In genomic region chr16:45990901-45991676, GRCm38 (mm10) we compare ENCODE assay signal across 9 mouse cellular contexts. TPM values are rescaled to one million over a fixed set of nuclear protein-coding genes. Genes with fewer than 3 reads are reported as not detected.
DNase-seq lines count a peak whose midpoint lies in the region; ATAC-seq and TF ChIP-seq lines count a peak whose summit lies in the region.
"Had no signal": no experiment of that assay in that cellular context is flagged by ENCODE, and none has a peak within 500 bp of the region (broad histone marks: within the 10 kb centered on the region; RNA-seq: fewer than 3 reads in every experiment).

No protein-coding gene starts in this region.

- no peaks in the 10 kb centered on the region for H3K4me1 ChIP-seq in kidney, embryonic 14.5 days (ENCODE audit: control insufficient read depth, insufficient read depth, low read length)
- H3K4me1 ChIP-seq in limb, embryonic 14.5 days (ENCODE audit: control insufficient read depth, insufficient read depth, low read length): no peaks in the 10 kb centered on the region
- H3K4me1 ChIP-seq: embryonic facial prominence, embryonic 13.5 days had no signal

- no peaks in the 10 kb centered on the region for H3K27me3 ChIP-seq in kidney, embryonic 14.5 days (ENCODE audit: control insufficient read depth, insufficient read depth, low read length)
- H3K27me3 ChIP-seq in limb, embryonic 14.5 days (ENCODE audit: control insufficient read depth, insufficient read depth, low read length): no peaks in the 10 kb centered on the region
- H3K27me3 ChIP-seq: embryonic facial prominence, embryonic 13.5 days had no signal

- no peak for ATAC-seq in kidney, embryonic 14.5 days (ENCODE audit: low FRiP score, low TSS enrichment)
- no peak for ATAC-seq in limb, embryonic 14.5 days (ENCODE audit: low FRiP score, low read depth)

- H3K4me2 ChIP-seq in kidney, embryonic 14.5 days (replicated peaks; ENCODE audit: low read depth, low read length): no peak overlapping the region
- no peak overlapping the region for H3K4me2 ChIP-seq in limb, embryonic 14.5 days (replicated peaks; ENCODE audit: low read depth, low read length, severe bottlenecking)
- H3K4me2 ChIP-seq: embryonic facial prominence, embryonic 13.5 days had no signal

- H3K36me3 ChIP-seq in kidney, embryonic 14.5 days (ENCODE audit: control insufficient read depth, insufficient read depth, low read length): no peaks in the 10 kb centered on the region
- no peaks in the 10 kb centered on the region for H3K36me3 ChIP-seq in limb, embryonic 14.5 days (ENCODE audit: control insufficient read depth, insufficient read depth, low read length)
- H3K36me3 ChIP-seq: embryonic facial prominence, embryonic 13.5 days had no signal

- TF ChIP-seq POLR2A in limb, embryonic 14.5 days (IDR thresholded peaks at IDR 0.05; ENCODE audit: borderline replicate concordance, extremely low read depth, insufficient read depth, insufficient read length): no peak

- no peak overlapping the region for H3K27ac ChIP-seq in kidney, embryonic 14.5 days (ENCODE audit: low read depth, low read length)
- no peak overlapping the region for H3K27ac ChIP-seq in limb, embryonic 14.5 days (replicated peaks; ENCODE audit: low read depth, low read length)
- H3K27ac ChIP-seq: embryonic facial prominence, embryonic 13.5 days had no signal

- no peaks in the 10 kb centered on the region for H3K9me3 ChIP-seq in kidney, embryonic 14.5 days (ENCODE audit: control insufficient read depth, low read length)
- H3K9me3 ChIP-seq in limb, embryonic 14.5 days (ENCODE audit: control insufficient read depth, low read length): no peaks in the 10 kb centered on the region
- H3K9me3 ChIP-seq: embryonic facial prominence, embryonic 13.5 days had no signal

- no peak overlapping the region for H3K4me3 ChIP-seq in kidney, embryonic 14.5 days (ENCODE audit: low read length)
- no peak overlapping the region for H3K4me3 ChIP-seq in limb, embryonic 14.5 days (replicated peaks; ENCODE audit: low read length)
- H3K4me3 ChIP-seq: embryonic facial prominence, embryonic 13.5 days had no signal

- WGBS in kidney, embryonic 14.5 days: 46% methylated on average over 10 of the region's 10 CpGs
- 44% methylated on average over 10 of the region's 10 CpGs for WGBS in limb, embryonic 14.5 days

- no peak overlapping the region for H3K9ac ChIP-seq in kidney, embryonic 14.5 days (ENCODE audit: low read depth, low read length)
- H3K9ac ChIP-seq in limb, embryonic 14.5 days (ENCODE audit: low read depth, low read length, severe bottlenecking): no peak overlapping the region
- H3K9ac ChIP-seq: embryonic facial prominence, embryonic 13.5 days had no signal

- DNase-seq in kidney, postnatal 14 days: peak; percentile 4
- DNase-seq in CD4-positive, CD25-positive, alpha-beta regulatory T cell, adult 2 months (ENCODE audit: low read depth, low spot score): peak; percentile 66
- peak; percentile 20 for DNase-seq in Muller cell, postnatal 12 days (ENCODE audit: inconsistent ontology term)
- peak; percentile 29 for DNase-seq in limb, embryonic 14.5 days (ENCODE audit: low spot score)
- no peak for DNase-seq in lung, postnatal 10 days
- no peak for DNase-seq in heart, adult 18-20 months
- DNase-seq: adrenal gland, adult 2 months had no signal

RNA-seq across cellular contexts. Expression of gene Plcxd2, which starts 18.9 kb away (rescaled TPM):
- 0.89 and 1.2 TPM in 2 replicates for polyA plus RNA-seq in kidney, embryonic 14.5 days (2014; fragmentation: Nextera tagmentation; extraction: Ambion mirVana)
- 2.6 and 2.8 TPM in 2 replicates for polyA plus RNA-seq in limb, embryonic 14.5 days (2012; rRNA removed)
- 1.8 and 2.1 TPM in 2 replicates for polyA plus RNA-seq in limb, embryonic 14.5 days (2014; fragmentation: Nextera tagmentation; extraction: Ambion mirVana)
- total RNA-seq in heart, adult 18-20 months (2021): under 1 TPM; 0.15 to 0.26 TPM

RNA-seq across cellular contexts. Expression of gene Phldb2, which starts 37.7 kb away (rescaled TPM):
- 48.1 and 79.3 TPM in 2 replicates for polyA plus RNA-seq in kidney, embryonic 14.5 days (2014; fragmentation: Nextera tagmentation; extraction: Ambion mirVana)
- 46.5 and 51.0 TPM in 2 replicates for polyA plus RNA-seq in limb, embryonic 14.5 days (2012; rRNA removed)
- polyA plus RNA-seq in limb, embryonic 14.5 days (2014; fragmentation: Nextera tagmentation; extraction: Ambion mirVana): 55.8 and 57.9 TPM in 2 replicates
- 10 to 100 TPM in 1 of 2 experiments, 1 to 10 TPM in 1; 9.6 to 10.7 TPM for total RNA-seq in heart, adult 18-20 months (2021)

Comparison
In these comparisons a context has a peak if more than half of its experiments do, and no peak if none do; other contexts are left out.
1. DNase-seq: peak in kidney, postnatal 14 days (single experiment), CD4-positive, CD25-positive, alpha-beta regulatory T cell, adult 2 months (single experiment), Muller cell, postnatal 12 days (single experiment) and limb, embryonic 14.5 days (single experiment); none in lung, postnatal 10 days (single experiment) and heart, adult 18-20 months (0 of 2).